Mouse (Mus musculus): ENCODE results near the gene Tmbim1.
"Not testable (repeated sequence)": the region's sequence is repeated elsewhere in the genome, so short reads cannot be mapped to it uniquely, and the experiment has no call there.

Gene Tmbim1

DNA sequence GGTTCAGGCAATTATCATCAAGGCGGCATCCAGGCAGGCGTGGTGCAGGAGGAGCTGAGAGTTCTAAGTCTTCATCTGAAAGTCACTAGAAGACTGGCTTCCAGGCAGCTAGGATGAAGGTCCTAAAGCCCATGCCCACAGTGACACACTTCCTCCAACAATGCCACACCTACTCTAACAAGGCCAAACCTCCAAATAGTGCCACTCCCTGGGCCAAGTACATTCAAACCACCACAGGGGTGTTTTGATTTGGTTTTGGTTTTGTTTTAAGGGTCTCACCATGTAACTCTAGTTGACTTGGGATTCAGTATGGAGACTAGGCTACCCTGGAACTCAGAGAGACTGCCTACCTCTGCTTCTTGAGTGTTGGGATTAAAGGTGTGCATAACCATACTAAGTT is at the start of gene Tmbim1:
Gene Tmbim1, minus strand, starts transcription at position 101 of the 400 bp plus-strand sequence.
- DNase-seq (ENCODE audit: low read depth, low spot score) = no peak

DNA sequence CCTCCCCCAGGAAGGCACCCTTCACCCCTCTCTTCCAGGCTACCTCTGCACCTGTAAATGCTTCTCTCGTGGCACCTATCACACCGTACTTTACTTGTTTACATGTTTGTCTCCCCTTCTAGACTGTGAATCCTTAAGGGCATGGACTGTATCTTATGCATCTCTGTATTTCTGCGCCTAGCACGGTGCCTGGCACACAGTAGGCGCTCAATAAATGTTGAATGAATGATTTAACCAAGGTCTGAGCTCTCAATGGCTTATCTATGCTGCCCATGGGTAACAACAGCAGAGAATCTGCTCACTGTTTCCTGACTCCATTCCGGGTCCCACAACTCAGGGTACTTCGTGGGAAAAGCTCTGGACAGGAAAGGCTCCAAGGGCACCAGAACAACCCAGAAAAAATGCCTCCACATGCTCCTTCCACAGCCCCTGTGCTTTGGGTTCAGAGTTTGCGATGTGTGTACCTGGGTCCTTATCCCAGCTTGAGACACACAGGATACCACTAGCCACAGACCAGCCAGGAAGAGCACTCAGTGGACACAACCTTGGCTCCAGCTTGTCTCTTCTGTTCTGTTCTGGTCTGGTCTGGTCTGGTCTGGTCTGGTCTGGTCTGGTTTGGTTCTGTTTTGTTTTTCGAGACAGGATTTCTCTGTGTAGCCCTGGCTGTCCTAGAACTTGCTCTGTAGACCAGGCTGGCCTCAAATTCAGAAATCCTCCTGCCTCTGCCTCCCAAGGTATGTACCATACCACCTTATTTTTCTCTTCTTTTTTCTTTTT is 48.2 kb upstream of the Tmbim1 start:
- DNase-seq (ENCODE audit: low read depth, low spot score) = no peak

DNA sequence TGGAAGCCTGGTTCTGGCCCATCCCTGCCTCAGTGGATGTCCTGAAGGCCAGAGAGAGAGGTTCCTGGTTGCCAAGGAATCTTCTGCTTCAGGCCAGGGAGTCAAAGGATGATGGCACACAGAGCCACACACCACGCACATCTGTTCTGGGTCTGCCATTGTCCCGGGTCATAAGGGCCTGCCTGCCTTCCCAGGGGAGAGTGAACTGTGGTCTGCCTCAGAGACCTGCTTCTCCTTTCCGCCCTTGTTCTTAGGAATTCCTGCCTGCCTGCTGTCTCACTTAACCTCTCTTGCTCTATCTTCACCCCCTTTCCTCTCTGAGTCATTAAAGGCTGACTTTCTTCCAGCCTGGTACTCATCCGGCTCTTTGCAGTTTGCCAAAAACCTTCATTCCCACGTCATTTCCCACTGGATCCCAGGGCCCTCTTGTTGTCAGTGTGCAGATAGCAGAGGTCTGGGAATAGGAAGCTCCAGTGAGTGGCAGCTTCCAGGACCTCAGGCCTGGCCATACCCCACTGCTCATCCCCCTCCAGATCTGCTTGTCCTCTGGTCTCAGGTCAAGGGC is 47.2 kb upstream of the Tmbim1 start:
- DNase-seq (ENCODE audit: low read depth, low spot score) = no peak

DNA sequence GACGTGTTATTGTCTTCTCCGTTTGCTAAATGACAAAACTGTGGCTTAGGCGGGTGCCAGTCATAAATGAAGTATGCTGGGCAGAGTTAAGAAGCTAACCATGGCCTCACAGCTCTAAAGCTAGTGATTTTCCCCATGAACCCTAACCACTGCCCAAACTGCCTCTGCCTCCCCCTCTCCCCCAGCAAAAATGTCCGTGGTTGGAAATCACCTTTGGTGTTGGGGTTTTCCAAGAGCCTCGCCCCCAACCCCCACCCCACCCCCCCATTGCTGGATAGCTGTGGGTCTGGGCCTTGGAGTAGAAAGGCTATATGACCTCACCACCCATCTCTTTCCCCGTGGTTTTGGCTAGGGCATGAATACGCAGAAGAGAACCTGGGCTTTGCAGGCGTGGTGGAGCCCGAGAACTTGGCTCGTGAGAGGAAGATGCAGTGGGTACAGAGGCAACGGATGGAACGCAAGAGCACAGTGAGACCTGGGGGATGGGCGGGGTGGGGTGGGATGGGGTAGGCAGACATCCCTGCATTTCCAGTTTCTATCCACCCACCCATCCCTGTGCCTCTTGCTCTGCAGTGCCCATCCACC is 45.9 kb upstream of the Tmbim1 start:
- no peak for DNase-seq (ENCODE audit: low read depth, low spot score)

DNA sequence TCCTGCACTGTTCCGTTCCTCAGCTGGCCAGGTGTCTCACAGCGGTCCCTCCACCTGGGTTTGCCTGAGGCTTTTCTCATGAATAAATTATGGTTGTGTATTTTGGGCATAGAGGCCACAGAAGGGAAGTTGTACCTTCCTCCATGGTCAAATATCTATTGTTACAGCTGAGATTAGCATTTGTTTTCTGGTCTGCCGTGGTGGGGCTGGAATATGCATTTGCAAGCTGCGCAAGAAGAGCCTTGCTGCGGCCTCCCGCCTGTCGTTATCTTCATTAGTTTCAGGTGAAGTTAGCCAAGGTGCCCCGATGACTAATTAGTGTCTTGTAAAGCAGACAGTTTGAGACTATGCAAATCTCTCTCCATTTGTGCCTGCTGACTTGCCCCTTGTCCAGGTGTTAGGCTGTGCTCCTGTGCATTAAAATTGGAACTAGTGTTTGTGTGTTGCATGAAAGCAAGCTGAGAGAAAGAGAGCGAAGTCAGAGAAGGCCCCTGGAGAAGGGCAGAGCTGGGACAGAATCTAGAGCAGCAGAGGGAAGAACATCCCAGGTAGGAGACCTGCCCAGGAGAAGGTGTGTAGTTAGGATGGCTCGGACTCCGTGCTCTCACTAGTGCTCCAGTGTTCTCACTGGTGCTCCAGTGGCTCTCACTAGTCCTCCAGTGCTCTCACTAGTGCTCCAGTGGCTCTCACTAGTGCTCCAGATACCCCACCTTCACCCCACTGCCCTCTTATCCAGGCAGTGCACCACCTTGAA is 38.9 kb upstream of the Tmbim1 start:
- DNase-seq (ENCODE audit: low read depth, low spot score) = no peak

DNA sequence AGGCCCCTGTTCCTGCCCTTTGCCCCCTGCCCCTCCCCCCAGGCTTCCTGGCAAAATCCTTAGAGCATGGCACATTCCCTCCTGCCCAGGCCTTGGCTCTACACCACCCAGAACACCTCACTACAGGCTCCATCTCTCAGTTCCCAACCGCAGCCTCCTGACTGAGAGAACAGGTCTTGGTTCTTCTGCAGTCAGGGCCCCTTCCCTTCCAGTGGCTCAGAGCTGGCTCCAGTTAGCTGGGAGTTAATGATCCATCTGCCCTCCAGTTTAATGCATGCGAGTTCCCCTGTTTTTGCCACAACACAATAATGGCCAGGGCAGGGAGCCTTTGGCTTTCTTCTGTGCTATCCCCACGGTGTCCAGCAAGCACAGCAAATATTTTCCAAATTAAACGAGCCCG is 37.7 kb upstream of the Tmbim1 start:
- DNase-seq (ENCODE audit: low read depth, low spot score) = no peak

DNA sequence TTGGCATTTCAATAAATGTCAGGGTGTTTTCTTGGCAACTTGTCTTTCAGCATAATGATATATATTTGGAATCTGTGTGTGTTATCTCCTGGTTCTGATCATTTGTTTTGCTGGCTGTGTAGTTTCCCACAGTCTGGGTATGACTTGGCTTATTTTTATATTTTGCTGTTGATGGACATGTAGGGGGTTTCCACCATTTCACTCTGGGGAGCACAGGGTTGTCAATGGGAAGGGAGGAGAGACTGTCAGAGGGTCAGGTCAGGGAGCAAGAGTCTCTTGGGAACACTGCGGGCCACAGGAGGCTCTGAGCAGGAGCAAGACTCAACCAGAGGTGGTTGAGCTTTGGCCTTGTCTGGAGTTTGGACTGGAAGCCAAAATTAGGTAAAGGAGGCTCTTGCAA is 36.9 kb upstream of the Tmbim1 start:
- no peak for DNase-seq (ENCODE audit: low read depth, low spot score)

DNA sequence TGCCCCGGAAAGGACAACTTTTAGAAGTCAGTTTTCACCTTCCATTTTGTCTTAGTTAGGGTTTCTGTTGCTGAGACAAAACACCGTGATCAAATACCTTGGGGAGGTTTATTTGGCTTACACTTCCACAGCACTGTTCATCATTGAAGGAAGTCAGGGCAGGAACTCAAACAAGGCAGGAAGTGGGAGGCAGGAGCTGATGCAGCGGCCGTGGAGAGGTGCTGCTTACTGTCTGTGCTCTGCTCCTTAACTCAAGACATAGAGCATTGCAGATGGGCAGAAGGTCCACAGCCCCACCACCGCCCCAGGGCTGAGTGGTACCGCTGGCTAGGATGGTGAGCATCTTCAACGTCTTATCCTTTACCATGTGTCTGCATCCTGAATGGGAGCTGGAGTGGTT is 36.5 kb upstream of the Tmbim1 start:
- no peak for DNase-seq (ENCODE audit: low read depth, low spot score)

DNA sequence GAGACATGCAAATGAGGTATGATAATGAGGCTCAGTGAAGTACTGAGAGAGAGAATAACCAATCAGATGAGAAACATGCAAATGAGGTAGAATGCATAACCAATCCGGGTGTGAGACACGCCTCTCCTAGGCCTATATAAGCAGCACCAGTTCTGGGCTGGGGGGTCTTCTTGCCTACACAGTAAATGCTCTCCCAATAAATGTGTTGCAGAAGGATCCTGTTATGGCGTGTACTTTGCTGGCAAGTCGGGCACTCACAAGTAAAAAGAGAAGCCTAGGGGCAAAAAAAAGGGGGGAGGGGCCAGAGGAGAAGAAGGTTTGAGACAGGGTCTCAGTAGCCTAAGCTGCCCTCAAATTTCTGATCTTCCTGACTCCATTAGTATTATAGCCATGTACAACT is 35.6 kb upstream of the Tmbim1 start:
- not testable (repeated sequence) for DNase-seq (ENCODE audit: low read depth, low spot score)

DNA sequence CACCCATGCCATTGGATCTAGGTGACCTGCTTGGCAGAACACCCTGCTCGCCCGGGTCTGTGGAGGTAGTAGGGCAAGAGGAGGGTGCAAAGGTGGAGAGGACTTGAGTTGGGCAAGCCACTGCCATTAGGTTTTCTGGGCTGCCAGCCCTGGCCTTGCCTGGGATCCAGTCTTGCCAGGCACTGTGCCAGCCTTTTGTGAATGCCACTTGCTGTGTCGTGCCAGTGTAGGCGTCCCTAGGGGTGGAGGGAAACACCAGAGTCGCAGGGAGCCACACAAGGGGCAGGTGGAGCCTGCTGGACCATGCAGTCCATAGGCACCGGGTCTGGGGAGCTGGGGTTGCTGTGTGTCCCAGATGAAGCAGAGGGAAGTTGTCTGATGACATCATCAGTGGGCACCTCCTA is 34.9 kb upstream of the Tmbim1 start:
- DNase-seq (ENCODE audit: low read depth, low spot score) = no peak

DNA sequence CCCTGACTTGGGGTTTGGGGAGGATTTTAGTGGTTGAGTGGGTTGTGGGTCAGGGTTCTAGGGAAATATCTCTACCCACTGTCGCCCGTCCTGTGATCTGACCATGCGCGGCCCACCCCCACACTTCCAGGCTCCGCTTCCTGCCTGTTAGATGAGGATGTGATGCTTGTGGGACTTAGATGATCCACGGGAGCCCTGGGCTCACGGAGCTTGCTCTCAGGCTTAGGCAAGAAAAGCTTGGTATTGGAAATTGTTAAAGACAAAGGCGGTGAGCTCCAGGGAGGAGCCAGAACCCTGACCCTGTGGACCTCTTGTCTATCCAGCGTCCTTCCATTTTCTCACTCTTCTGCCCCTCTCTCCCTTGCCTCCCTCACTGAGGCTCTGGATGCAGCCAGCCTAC is 34.5 kb upstream of the Tmbim1 start:
- no peak for DNase-seq (ENCODE audit: low read depth, low spot score)

DNA sequence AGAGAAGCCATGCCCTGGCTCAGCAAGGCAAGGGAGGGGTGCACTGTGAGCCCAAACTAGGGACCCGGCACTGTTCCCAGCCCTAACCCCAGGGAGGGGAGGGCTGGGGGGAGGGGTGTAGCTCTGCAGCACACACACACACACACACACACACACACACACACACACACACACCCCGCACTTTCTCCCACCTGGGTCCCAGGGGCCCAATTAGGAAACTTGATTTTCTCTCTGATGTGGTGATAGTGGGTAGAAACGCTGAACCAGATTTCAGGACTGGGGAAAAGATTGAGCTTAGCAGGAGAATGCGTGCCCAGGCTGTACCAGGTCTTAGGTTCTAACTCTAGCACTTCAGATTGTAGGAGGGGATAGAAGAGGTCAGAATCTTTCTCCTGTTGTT is 33.2 kb upstream of the Tmbim1 start:
- DNase-seq (ENCODE audit: low read depth, low spot score) = no peak

DNA sequence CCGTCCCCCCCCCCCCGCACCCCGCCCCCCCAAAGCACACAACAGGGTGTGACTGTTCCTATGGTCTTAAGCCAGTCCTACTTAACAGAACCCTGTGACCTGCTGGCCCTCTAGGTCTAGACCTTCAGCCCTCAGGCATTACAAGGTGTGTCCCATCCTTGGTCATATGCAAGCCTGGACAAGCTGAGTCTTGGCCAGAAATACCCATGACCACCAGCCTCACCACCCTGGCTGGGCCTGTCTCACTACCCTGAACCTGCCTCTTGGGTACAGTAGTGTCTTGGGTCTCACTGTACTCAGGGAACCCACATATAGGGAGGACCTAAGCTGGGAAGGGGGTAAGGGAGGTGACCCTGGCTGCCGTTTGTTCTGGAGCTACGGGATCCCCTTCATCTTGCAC is 32.6 kb upstream of the Tmbim1 start:
- no peak for DNase-seq (ENCODE audit: low read depth, low spot score)

DNA sequence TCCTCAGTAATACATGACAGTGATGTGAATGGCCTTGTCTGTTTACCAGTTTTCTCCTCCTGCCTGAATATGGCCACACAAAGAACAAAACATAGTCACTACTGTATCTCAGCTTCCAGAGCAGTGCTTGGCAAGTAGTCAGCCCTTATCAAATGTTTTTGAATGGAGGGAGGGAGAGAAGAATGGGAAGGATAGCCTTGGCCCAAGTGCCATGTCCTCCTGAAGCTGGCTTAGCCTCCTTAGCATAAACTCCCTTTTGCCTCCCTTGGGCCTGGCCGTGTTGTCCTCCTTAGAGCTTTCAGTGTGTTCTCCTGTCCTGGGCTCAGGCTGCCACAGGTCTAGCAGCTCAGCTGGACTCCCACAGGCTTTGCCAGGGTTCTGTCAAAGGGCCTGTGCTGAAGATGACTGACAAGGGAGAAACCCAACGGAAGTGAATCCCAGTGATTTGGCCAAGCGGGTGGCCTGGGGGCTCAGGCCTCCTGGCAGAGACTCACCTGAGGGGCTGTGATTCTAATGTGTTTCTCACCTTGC is 31.9 kb upstream of the Tmbim1 start:
- DNase-seq (ENCODE audit: low read depth, low spot score) = no peak

DNA sequence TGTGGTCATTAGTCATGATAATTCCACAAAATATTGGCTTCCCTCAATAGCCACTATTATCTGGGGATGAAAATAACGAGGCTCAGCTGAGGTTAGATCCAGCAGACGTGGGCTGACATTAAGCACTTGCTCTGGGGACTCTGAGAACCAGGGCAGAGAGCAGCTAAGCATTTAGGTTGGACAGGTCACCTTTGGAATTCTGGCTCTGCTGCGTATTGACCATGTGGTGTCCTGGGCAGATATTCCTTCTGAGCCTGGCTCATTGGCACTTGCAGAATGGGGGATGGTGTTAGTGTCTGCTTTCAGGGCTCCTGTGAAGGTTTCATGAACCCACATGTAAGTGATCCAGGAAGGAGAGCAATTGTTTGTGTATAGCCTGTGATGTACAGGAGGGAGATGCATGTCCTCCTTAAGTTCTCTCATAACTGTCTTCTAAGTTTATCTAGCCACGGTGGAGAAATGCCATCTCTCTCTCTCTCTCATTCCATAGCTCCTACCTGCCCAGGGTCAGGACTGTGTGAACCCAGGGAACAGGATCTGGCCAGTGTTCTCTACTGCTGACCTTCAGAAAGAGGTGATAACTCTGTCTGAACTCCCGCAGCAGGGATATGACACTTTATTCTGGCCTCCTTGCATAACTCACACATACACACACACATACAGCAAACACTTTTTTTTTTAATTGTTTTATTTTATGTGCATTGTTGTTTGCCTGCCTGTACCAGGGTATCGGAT is 30.2 kb upstream of the Tmbim1 start:
- DNase-seq (ENCODE audit: low read depth, low spot score) = no peak

DNA sequence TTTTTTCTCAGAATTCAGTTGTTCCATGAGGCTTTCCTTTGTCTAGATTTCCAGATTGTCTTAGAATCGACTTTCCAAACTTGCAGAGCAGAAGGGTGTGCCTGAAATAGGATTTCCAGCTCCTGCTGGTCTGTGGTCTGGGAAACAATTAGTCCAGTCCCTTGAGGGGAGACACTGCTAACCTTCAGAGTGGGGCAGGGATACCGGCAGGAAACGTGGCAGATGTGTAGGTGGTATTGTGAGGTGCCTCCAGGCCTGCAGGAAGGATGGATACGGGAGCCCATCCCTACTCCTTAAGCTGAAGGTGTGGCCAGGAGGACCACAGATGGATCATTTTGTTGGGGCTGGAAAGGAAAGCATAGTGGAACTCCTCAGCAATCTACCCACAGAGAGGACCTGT is 29.6 kb upstream of the Tmbim1 start:
- DNase-seq (ENCODE audit: low read depth, low spot score) = no peak

DNA sequence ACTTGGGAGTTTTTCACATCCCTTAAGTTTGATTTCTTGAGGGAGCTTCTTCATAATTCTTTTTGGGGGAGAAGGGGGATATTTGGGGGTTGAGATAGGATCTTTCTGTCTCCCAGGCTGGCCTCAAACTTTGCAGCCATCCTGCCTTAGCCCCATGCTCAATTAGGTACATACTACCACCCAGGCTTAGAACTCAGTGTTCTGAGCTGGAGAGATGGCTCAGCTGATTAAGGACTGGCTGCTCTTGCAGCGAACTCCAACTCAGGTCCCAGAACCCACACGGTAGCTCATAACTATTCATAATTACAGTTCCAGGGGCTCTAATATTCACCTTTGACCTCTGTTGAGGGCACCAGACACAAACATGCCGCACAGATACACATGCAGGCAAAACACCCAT is 29.2 kb upstream of the Tmbim1 start:
- no peak for DNase-seq (ENCODE audit: low read depth, low spot score)

DNA sequence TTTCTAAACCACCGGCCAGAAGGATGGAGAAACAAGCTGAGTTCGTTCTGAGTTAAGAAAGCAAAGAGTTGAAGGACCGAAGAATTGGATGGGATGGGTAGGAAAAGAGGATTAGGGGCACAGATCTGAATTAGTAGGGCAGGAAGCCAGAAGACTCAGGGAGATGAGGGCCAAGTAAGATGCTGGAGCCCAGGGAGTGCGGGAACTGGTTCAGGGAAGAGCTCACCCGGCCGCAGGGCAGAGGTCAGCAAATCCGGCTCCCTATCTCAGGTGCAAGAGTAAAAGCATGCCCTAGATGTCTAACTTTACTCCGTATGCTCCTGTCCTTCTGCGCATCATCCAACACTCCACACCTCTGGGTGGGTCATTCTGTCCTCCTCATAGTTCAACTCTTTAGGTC is 27.5 kb upstream of the Tmbim1 start:
- DNase-seq (ENCODE audit: low read depth, low spot score) = no peak

DNA sequence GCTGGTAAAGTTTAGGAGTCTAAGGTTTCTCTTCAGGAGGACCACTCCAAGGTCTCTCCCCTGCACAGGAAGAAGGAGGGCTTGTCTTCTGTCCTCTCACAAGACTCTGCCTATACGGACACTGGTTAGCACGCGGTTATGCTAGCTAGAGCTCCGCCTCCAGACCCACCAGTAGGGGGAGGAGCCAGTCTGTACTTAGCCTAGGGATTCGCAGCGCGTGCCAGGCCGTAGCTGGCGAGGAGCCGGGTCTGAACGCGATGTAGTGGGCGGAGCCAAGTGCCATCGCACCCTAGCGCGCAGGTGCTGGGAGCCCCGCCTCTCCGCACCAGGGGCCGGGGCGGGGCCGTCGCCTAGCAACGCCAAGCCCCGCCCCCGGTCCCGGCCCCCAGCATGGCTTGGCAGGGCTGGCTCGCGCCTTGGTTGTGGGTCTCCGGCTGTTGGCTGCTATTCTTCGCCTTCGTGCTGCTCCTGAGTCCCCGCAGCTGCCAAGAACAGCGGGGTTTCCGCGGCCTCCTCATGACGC is 26.9 kb upstream of the Tmbim1 start:
- peak; percentile 92 for DNase-seq (ENCODE audit: low read depth, low spot score)

DNA sequence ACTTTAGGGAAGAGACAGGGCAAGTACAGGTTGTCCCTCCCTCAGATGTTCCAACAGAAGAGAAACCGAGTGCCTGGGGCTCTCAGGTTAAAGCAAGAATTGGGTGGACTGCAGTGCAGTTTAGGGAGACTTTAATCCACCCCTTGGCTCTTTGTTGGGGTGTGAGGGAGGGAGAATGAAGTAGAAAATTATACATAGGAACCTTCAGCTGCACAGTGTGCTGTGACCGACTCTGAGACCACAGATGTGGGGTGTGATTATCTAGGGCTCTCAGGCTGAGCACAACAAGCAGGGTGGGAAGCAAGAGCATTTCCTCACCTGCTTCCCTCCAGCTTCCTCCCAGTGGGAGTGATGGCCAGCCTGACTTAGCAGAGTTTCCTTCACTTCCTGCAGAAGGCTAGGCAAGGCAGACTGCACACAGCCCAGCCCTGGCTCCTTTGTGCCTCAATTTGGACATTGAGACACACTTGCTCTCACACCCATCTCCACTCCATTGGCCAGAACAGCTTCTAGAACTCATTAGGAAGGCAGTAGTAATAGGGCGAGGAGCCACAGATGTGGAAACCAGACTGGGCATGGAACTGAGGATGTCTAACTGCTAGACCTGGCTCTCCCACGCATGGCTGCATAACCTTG is 25.7 kb upstream of the Tmbim1 start:
- DNase-seq (ENCODE audit: low read depth, low spot score) = no peak

DNA sequence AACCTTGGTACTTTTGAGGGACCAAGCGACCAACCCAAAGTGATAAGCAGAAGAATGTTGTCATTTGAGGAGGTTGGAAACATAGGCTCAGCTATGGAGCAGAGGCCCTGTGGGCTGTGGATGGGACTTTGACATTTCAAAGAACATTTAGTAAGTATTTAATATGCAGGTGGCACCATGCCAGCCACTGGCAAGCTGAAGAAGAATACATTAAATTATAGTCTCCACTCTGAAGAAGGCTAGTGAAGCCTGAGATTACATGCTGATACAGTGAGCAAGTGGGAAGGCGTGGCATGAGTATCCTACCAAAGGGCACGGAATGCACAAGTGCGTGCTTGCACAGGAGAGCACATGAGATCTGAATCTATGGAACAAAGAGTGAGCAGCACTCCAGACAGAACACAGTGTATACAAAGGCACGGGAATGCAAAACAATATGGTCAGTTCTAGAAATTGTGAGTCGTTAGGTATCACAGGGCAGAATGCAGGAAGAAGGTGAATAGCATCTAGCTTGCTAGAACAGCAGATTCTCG is 24.5 kb upstream of the Tmbim1 start:
- DNase-seq (ENCODE audit: low read depth, low spot score) = no peak
